Mouse (Mus musculus) hindbrain, postnatal 0 days (tissue): ENCODE measurements around the gene Bicd2. TPM values are rescaled to one million over a fixed set of nuclear protein-coding genes. Genes with fewer than 3 reads are reported as not detected.
A peak's percentile ranks its signal among the peaks of the same experiment; 100 is the strongest.

Source experiments
- ATAC-seq: fragments of 200-750 bp; cut with Nextera tagmentation; 2 replicates; pipeline ENCODE4 v1.8.0; 2017; ENCODE audit warnings: mild to moderate bottlenecking, moderate TSS enrichment, moderate library complexity
- DNase-seq: peaks from one replicate; pipeline ENCODE4 v3.0.0-alpha.2; 2015; ENCODE audit warnings: low spot score
- H3K27ac ChIP-seq: fragments of 300-500 bp; sonication (generic); 2 replicates; pipeline ENCODE4 v1.5.1; 2014; ENCODE audit warnings: mild to moderate bottlenecking
- H3K27me3 ChIP-seq: fragments of 300-500 bp; sonication (generic); 2 replicates; pipeline ENCODE4 v1.6.1; 2014; ENCODE audit warnings: low read length, mixed read lengths; ENCODE audit not compliant: insufficient read depth
- H3K36me3 ChIP-seq: fragments of 300-500 bp; sonication (generic); 2 replicates; pipeline ENCODE4 v1.6.1; 2014; ENCODE audit warnings: low read length, mixed read lengths; ENCODE audit not compliant: insufficient read depth
- H3K4me1 ChIP-seq: fragments of 300-500 bp; sonication (generic); 2 replicates; pipeline ENCODE4 v1.6.1; 2014; ENCODE audit warnings: antibody characterized with exemption, low read length, mixed read lengths; ENCODE audit not compliant: insufficient read depth
- H3K4me2 ChIP-seq: fragments of 300-500 bp; sonication (generic); 2 replicates; pipeline ENCODE4 v1.6.1; 2014; ENCODE audit warnings: low read depth, mild to moderate bottlenecking, low read length, moderate library complexity, mixed read lengths
- H3K4me3 ChIP-seq: fragments of 300-500 bp; sonication (generic); 2 replicates; pipeline ENCODE4 v1.5.1; 2014; ENCODE audit warnings: low read length
- H3K9ac ChIP-seq: fragments of 300-500 bp; sonication (generic); replicated peaks from 2 replicates; pipeline ENCODE4 v1.6.1; 2014; ENCODE audit warnings: mild to moderate bottlenecking, low read length, moderate library complexity, mixed read lengths
- H3K9me3 ChIP-seq: fragments of 300-500 bp; sonication (generic); 2 replicates; pipeline ENCODE4 v1.6.1; 2016; ENCODE audit warnings: low read length, mixed read lengths
- CTCF ChIP-seq: IDR thresholded peaks from 2 replicates; pipeline ENCODE4 v1.5.1; 2016; ENCODE audit warnings: antibody characterized with exemption, control low read depth, low read depth
- WGBS: fragments of 180-500 bp; shearing (Covaris S2); extraction: QIAGEN DNeasy Blood & Tissue Kit; methylation state at CpG from one replicate; pipeline ENCODE4 v1.1.7; 2014; 5-methylcytosine and 5-hydroxymethylcytosine counted together
- polyA plus RNA-seq: library from polyadenylated mRNA; unstranded; fragments of >200 nt; fragmentation: Nextera tagmentation; extraction: Ambion mirVana; gene quantifications from 2 replicates; pipeline ENCODE4 v1.2.1, GENCODE M21; 2015
- total RNA-seq: library from RNA; depleted of rRNA; stranded (reverse); fragments of >200 nt; gene quantifications from 2 replicates; pipeline ENCODE4 v1.2.3, GENCODE M21; 2014; rRNA removed

Bicd2 gene
- total RNA-seq (48.2 and 51.2 TPM in 2 replicates), polyA plus RNA-seq (23.3 and 25.1 TPM in 2 replicates)

GRCm38 (mm10) chr13:49341012-49341830, at the start of gene Bicd2:
Gene Bicd2 (plus strand): TSS chr13:49341585.
- H3K27me3 ChIP-seq, result no peaks in the 10 kb centered on the region
- DNase-seq, result peak; percentile 100
- no peaks in the 10 kb centered on the region for H3K9me3 ChIP-seq
- ATAC-seq, result peak; percentile 99
- H3K9ac ChIP-seq, result peak within 1 kb of the TSS; percentile 63
- WGBS, result under 1% methylated on average over 74 of the region's 74 CpGs
- peak; percentile 53 for TF ChIP-seq CTCF
- H3K36me3 ChIP-seq, result no peaks in the 10 kb centered on the region
- peaks cover 26% of the 10 kb centered on the region for H3K4me1 ChIP-seq
- H3K27ac ChIP-seq, result peak within 1 kb of the TSS; percentile 84
- H3K4me3 ChIP-seq, result peak within 1 kb of the TSS; percentile 73
- peak within 1 kb of the TSS; percentile 91 for H3K4me2 ChIP-seq

- Histone ChIP-seq H3K9me3 (no peaks in the 10 kb centered on the region), H3K27ac (no peak overlapping the region), H3K36me3 (no peaks in the 10 kb centered on the region), H3K9ac (no peak overlapping the region), H3K4me2 (no peak overlapping the region), H3K27me3 (no peaks in the 10 kb centered on the region), H3K4me1 (no peaks in the 10 kb centered on the region), H3K4me3 (no peak overlapping the region)
- ATAC-seq (no peak), DNase-seq (no peak)
- 90% methylated on average over 6 of the region's 6 CpGs for WGBS
- no peak for TF ChIP-seq CTCF
These were observed 49.4 kb upstream of the Bicd2 start for GRCm38 (mm10) chr13:49291949-49292348.

GRCm38 (mm10) chr13:49294108-49294507, 47.3 kb upstream of the Bicd2 start:
- no peak for TF ChIP-seq CTCF
- Histone ChIP-seq H3K9ac (no peak overlapping the region), H3K27me3 (no peaks in the 10 kb centered on the region), H3K4me1 (no peaks in the 10 kb centered on the region), H3K4me3 (no peak overlapping the region), H3K36me3 (no peaks in the 10 kb centered on the region), H3K9me3 (no peaks in the 10 kb centered on the region), H3K4me2 (no peak overlapping the region), H3K27ac (no peak overlapping the region)
- DNase-seq (no peak), ATAC-seq (no peak)
- 85% methylated on average over 9 of the region's 9 CpGs for WGBS

GRCm38 (mm10) chr13:49296270-49296669, 45.1 kb upstream of the Bicd2 start:
- Histone ChIP-seq H3K4me2 (no peak overlapping the region), H3K36me3 (no peaks in the 10 kb centered on the region), H3K9ac (no peak overlapping the region), H3K9me3 (no peaks in the 10 kb centered on the region), H3K4me3 (no peak overlapping the region), H3K4me1 (no peaks in the 10 kb centered on the region), H3K27ac (no peak overlapping the region), H3K27me3 (no peaks in the 10 kb centered on the region)
- DNase-seq, result no peak
- WGBS, result 75% methylated on average over 7 of the region's 7 CpGs
- no peak for TF ChIP-seq CTCF
- ATAC-seq, result no peak

- H3K36me3 ChIP-seq, result no peaks in the 10 kb centered on the region
- ATAC-seq (no peak), DNase-seq (no peak)
- H3K9me3 ChIP-seq, result no peaks in the 10 kb centered on the region
- 89% methylated on average over 14 of the region's 14 CpGs for WGBS
- H3K27ac ChIP-seq, result no peak overlapping the region
- H3K4me2 ChIP-seq, result no peak overlapping the region
- H3K4me1 ChIP-seq, result no peaks in the 10 kb centered on the region
- H3K27me3 ChIP-seq, result no peaks in the 10 kb centered on the region
- no peak for TF ChIP-seq CTCF
- H3K9ac ChIP-seq, result no peak overlapping the region
- no peak overlapping the region for H3K4me3 ChIP-seq
These were observed 42.6 kb upstream of the Bicd2 start for GRCm38 (mm10) chr13:49298514-49299381.

GRCm38 (mm10) chr13:49300771-49301170, 40.6 kb upstream of the Bicd2 start:
- DNase-seq, result no peak
- no peak for ATAC-seq
- Histone ChIP-seq H3K36me3 (no peaks in the 10 kb centered on the region), H3K9ac (no peak overlapping the region), H3K4me3 (no peak overlapping the region), H3K4me2 (no peak overlapping the region), H3K9me3 (no peaks in the 10 kb centered on the region), H3K27ac (no peak overlapping the region), H3K4me1 (no peaks in the 10 kb centered on the region), H3K27me3 (no peaks in the 10 kb centered on the region)
- TF ChIP-seq CTCF, result no peak
- WGBS, result 83% methylated on average over 1 of the region's 1 CpGs
